Mouse (Mus musculus) lung, adult 18-20 months (tissue): ENCODE results near the gene Ctss.
"Not testable (repeated sequence)": the region's sequence is repeated elsewhere in the genome, so short reads cannot be mapped to it uniquely, and the experiment has no call there.

Source experiments
- DNase-seq, 2 experiments: peaks; one replicate each; pipeline ENCODE4 v3.0.0; 2022; ENCODE audit warnings: mixed read lengths in 2 of 2

Gene Ctss

DNA sequence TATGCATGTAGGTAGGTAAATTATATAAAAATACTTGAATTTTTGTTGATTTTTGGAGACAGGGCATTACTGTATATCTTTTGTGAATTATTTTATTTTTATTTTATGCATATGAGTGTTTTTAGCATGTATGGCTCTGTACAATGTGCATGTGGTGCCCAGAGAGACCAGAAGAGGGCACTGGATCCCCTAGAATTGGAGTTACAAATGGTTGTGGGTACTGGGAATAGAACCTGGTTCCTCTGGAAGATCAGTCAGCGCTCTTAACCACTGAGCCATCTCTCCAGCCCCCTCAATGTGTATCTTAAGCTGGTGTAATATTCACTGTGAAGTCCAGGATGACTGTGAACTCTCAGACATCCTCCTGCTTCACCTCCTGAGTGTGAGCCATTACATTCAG lies 8.3 kb downstream of the Ctss start:
- DNase-seq: no peak

DNA sequence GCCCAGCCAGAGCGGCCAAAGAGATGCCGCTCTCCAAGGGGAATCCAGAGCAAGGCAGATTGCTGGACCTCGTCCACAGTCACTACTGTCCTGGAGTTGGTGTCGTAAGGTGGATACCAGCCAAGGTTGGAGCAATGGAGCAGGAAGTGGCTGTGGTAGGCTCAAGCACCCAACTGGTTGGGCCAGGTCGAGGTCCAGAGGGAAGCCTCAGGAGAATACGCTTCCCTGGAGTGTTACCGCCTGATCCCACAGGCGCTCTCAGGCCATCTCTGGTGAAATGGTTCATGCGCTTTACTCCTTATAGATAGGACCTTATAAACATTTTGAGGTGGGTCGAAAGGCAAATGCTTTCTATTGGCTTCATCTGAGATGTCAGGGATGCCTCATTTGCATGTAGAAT lies 12.3 kb downstream of the Ctss start:
- DNase-seq: peak in 1 of 2 experiments; percentile 16

DNA sequence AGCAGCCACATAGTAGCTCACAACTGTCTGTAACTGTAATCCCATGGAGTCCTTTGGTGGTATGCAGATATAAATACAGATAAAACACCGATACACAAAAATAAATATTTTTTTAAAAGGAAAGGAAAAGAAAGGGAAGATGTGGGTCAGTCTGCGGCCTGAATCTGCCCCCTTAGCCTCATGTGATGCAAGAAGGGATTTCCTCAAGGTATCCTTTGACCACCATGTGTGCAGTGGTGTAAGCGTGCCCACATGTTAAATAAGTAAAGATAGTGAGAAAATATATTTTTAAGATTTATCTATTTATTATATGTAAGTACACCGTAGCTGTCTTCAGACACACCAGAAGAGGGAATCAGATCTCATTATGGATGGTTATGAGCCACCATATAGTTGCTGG lies 13.3 kb downstream of the Ctss start:
- no peak for DNase-seq

DNA sequence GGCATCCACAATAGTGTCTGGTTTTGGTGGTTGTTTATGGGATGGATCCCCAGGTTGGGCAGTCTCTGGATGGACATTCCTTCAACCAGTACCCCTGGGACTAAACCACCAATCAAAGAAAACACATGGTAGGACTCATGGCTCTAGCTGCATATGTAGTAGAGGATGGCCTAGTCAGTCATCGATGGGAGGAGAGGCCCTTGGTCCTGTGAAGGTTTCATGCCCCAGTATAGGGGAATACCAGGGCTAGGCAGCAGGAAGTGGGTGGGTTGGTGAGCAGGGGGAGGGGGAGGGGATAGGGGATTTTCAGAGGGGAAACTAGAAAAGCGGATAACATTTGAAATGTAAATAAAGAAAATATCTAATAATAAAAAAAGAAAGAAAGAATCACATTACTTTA lies 14.6 kb downstream of the Ctss start:
- not testable (repeated sequence) for DNase-seq

DNA sequence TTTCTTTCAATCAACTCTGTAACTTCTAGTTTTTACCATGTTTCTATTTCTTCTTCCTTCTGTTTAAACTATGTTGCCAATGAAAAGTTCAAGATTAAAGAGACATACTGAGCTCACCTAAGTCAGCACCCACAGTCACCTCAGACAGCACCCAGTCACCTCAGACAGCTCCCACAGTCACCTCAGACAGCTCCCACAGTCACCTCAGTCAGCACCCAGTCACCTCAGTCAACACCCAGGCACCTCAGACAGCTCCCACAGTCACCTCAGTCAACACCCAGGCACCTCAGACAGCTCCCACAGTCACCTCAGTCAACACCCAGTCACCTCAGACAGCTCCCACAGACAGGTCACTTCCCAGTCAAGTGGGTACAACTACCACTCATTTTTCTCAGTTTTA lies 15.6 kb downstream of the Ctss start:
- no peak for DNase-seq

DNA sequence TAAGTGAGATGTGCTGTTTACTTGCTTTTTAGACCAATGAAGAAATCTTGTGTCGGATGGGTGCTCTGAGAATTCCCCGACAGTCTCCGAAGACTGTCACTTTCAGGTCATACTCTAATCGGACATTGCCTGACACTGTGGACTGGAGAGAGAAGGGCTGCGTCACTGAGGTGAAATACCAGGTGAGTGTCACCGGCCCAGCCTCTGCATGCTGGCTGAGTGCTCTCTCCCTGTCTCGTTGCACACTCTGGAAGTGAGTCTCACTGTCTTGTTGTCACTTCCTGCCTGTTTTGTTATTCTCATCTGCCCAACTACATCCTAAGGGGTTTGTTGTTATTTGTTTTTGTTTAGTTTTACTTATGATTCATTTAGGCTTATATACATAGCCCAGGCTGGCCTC lies 16.4 kb downstream of the Ctss start:
- DNase-seq: no peak

DNA sequence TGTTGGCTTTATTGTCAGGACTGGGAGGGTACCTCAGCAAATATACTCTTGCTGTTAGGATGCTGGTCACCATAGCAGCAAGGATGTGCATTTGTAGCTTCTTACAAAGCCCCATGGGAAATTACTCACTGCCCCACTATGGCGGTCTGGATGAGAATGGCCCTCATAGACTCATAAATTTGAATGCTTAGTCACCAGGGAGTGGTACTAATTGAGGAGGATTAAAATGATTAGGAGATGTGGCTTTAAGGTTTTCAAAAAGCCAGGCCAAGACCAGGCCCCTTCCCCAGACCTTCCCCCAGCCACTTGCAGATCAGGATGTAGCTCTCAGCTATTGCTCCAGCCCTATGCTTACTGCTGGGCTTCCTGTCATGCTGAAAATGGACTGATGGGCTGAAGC lies 23.6 kb downstream of the Ctss start:
- DNase-seq: no peak

DNA sequence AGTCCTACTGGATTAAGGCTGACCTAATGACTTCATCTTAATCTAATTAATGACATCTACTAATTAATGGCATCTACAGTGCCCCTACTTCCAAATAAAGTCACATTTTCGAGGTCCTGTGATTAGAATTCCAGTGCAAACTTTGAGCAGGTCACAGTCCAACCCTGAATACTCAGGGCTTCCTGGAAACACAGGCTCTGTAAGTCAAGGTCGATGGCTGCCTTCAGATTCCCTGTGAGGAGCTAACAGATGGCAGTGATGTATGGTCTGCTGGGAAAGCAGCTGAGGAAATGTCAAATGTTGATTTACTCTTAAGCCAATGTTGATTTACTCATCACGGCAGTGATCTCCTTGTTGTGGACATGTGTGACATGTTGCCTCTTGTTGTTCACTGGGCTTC lies 27.4 kb downstream of the Ctss start:
- DNase-seq: no peak

DNA sequence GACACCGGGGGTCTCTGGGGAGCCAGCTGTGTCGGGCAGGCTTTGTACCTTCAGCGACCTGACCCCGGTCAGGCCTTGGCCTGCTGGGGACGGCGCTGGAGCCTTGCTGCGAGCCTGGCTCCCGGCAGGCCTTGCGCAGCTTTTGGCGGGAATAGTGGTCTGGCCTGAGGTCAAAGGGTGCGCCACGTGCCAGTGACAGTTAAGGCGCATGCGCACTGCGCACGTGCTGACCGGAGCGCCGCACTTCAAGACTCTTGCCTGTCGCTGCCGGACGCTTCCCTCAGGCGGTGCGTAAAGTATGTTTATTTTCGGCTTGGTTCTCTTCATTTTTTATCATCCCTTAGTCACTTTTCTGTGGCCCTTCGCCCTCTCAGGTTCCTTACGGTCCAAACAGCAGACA lies 32.9 kb downstream of the Ctss start, which contains the start of gene Hormad1:
Gene Hormad1 (plus strand): TSS at position 241 of the 400 bp plus-strand sequence.
- no peak for DNase-seq

DNA sequence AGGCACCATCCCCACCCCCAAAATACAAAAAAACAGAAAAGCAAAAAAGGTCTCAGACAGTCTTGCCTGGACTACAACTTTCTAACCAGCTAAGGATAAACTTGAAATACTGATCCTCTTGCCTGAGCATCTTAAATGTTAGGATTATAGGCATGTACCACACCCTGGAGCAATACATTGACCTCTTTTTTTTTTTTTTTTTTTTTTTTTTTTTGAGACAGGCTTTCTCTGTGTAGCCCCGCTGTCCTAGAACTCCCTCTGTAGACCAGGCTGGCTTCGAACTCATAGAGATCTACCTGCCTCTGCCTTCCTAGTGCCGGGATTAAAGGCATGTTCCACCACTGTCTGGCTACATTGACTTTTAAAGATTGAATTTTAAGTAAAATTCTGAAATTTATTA lies 34.2 kb downstream of the Ctss start:
- DNase-seq: no peak

DNA sequence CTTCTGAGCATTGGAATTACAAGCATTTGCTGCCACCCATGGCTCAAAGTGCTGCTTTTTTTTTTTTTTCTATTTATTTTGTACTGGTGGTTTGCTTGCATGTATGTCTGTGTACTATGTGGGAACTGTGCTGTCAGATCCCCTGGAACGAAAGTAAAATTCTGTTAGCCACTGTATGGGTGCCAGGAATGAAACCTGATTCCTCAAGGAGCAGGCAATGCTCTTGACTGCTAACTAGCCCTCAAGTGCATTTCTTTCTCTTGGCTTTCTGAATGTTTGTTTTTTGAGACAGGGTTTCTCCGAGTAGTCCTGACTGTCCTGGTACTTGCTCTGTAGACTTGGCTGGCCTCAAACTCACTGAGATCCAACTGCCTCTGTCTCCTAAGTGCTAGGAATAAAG lies 35.2 kb downstream of the Ctss start:
- DNase-seq: peak; percentile 16 to 57

DNA sequence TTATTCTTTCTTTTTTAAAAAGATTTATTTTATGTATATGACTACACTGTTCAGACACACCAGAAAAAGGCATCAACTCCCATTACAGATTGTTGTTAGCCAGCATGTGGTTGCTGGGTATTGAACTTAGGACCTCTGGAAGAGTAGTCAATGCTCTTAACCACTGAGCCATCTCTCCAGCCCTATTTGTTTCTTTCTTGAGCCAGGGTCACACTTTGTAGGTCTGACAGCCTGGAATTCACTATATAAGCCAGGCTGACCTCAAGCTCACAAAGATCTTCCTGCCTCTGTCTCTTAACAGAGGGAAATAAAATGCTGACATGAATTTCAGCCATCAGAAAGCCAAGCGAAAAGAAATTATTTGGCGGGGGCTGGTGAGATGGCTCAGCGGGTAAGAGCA lies 43.0 kb downstream of the Ctss start:
- no peak for DNase-seq

DNA sequence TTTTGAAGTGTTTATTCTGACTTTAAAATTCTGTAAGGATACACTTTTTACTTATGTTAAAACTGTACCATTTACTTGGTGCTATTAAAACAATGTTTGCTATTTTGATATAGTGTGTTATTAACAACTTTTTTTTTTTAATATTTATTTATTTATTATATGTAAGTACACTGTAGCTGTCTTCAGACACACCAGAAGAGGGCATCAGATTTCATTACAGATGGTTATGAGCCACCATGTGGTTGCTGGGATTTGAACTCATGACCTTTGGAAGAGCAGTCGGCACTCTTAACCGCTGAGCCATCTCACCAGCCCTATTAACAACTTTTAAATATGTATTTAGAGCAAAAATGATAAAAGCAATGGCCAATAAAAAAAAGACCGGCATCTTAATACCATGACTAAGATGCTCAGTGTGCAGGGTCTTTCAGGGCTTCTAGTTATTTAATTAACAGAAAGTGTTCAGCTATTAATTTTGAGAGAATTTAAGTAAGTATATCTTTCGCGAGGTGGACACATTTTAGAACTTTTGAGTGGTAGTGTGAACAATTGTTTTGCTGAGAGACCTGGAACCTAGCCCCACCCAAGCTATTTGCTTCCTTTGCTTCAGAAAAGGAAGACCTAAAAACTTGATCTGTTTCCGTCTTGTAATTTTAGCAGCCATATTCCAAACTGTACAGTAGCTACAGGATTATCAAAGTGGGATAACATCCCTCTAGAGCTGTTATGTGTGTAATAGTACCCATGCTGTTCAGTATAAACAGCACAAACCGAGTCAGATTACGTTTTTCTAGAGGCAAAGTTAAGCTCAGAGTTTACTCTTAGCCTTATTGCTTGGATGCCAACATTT lies 61.4 kb downstream of the Ctss start:
- no peak for DNase-seq

DNA sequence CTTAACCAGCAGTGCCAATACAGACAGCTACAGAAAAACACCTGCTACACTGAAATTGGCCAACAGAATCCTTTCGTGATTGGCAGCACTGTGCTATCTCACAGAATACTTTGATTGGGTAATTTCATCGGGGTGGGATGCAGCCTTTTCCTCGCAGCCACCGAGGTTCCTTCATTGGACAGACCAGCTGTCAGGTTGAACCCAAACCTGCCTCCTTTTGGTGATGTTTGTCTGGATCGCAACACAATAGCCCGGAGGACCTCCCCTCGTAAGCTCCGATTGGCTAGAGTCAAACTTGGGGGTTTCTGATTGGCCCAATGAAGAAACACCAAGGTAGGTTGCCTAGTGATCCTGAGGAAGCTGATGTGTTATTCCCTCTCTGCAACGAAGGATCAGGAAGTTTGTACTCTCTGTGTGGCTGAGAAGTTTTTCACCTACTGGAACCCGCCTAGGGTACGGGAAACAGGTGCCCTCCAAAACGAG lies 62.1 kb downstream of the Ctss start, which contains the start of gene Golph3l:
Gene Golph3l (plus strand): TSS at position 331 of the 483 bp plus-strand sequence.
- DNase-seq: peak; percentile 98

DNA sequence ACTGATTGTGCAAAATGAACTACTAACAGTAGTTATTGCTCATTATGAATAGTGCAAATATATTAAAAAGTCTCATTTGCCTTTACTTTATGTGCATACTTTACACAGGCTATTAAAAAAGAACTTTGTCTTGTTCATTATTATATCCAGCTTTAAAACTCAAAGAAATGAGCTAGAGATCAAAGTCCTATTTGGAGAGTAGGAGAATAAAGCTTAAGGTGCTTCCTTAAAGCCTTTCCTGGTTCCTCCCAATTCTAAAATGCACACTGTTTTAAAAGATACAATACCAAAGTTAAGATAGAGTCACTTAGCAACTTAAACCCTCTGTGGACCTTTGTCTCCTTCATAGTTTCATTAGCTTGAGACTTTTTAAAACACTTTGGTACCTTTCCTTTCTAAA lies 72.1 kb downstream of the Ctss start:
- no peak for DNase-seq

DNA sequence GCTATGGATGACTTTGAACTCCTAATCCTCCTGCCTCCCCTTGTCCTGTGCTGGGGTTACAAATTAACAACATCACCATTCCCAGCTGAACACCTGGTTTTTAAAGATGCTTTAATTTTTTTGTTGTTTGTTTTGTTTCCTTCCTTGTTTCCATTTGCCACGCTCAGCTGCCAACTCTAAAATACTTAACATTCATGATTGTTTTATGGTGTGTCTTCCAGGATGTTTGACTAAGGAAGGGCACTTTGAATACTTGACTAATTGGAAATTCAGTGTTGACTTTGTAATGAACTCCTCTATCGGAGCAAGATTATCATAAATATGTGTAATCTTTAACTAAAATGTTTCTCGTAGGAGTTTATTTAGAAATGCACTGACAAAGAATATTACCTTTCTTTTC lies 74.7 kb downstream of the Ctss start:
- DNase-seq: no peak
